Mouse (Mus musculus) cerebellum, postnatal 14 days (tissue): ENCODE measurements around the gene Stat3.

Experiments
- DNase-seq, 2 experiments: peaks; one replicate each; pipeline ENCODE4 v3.0.0; 2021; ENCODE audit warnings: mixed read lengths in 2 of 2

The Stat3 gene

DNA sequence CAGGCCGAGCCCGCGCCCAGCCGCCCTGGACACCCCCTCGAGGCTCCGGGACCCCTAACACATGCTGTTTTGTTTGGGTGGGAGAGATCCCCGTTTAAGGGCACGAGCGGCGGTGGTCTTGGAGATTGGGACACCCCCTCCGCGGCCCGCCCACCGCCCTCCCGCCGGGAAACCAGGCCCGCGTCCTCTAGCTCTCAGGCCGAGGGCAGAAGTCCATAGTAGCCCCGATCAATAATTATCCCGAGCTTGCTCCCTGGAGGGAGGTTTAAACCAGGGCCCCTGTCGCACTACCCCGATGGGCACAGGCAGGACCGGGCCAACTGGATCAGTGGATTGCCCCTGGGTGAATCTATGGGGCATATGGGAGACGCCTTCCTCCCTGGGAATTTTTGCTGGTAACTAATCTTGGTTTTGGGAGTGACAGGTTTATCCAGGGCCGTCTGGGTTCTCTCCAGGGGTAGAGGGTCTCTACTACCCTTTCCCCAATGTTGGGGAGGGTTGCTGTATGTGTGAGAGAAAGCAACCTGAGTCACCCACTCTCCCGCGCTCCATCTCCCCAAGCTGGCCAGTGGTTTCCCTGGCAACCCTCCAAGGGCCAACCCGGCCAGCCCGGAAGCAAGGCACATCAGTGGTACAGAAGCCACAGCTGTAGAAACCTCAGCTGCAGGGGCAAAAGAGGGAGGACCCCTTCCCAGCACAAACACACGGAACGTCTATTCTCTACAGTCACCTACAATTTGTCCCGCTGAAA, 88.4 kb downstream of the Stat3 start:
- DNase-seq, result peak; percentile 65 to 69

DNA sequence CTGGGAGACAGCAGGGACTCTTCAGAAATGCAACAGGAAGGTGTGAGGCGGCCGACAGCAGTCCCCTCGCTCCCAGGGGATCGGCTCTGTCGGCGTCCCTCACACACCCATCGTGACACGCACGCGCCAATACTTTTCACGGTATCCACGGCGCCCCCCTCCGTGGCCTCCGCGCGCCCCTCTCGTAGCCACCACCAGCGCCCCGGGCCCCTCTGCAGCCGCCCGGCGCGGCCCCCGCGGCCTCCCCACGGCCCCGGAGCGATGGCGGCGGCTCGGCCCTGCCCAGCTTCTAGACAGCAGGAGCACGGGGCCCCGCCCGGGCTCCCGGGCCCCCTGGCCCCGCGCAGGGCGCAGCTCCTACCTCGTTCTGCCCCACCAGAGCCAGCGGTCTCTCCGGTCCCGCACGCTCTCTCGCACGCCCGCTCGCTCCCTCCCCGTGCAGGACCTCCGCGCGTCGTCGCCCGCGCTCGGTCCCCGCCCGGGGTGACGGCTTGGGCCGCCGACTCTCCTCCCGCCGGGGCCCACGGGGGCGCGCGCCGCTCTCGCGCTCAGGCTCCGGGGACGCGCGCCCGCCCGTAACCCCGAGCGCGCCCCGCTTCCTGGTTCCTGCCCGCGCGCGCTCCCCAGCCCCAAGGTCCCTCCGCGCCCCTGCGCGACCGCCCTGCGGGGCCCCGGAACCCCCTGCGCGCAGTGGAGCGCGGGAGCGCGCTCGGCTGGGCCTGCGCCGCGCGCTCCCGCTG, 89.1 kb downstream of the Stat3 start, which contains the start of gene Stat5b:
TSS of gene Stat5b (minus strand) at position 687 of the 740 bp plus-strand sequence.
- peak; percentile 71 to 82 for DNase-seq

DNA sequence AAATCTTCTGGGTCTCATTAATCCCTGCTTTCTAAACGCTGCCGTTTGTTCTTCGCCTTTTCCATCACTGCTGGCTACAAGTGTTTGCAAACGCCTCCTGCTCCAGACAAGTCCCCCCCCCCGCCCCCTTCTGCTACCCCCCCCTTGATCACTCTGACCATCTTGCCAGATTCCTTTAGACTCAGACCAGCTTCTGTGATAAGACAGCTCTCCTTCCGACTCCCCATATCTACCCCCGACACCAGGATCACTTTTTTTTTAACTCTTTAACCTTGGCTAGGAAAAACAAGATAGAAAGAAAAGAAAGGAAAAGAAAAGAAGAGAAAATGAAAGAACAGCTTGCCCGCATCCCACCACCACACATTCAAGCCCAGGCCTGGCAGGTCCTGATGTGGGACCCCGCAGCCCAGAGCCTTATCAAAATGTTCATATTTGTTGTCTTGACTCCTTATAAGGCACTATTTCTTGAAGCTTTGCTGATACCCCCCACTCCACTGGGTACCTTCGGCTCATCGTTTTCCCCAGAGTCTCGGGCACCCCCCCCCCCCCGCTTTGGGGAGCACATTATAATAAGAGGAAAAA, 89.8 kb downstream of the Stat3 start:
- DNase-seq, result no peak

DNA sequence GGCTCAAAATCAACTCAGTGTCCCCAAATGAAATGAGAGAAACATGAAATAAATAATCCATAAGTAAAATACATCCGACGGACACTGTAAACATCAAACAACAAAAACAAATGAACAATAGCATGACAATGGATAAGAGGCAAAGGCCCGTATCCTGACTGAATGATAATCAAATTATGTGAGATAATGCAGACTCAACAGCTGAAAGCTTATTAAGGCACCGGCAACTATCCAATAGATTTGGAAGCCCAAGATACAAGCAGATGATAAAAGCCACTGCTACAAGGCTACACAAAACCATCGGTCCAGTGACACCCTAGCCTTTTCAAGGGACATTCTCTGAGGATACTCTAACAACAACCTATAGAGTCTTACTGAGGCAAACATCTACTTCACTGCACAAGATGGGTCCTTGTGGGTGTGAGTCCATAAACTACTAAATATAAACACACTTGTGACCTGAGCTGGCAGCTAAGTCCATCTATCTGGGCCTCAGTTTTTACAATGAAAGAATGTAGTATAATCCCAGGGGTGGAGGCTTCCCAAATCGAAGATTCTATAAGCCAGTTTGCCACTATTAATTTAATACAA, 90.5 kb downstream of the Stat3 start:
- no peak for DNase-seq

DNA sequence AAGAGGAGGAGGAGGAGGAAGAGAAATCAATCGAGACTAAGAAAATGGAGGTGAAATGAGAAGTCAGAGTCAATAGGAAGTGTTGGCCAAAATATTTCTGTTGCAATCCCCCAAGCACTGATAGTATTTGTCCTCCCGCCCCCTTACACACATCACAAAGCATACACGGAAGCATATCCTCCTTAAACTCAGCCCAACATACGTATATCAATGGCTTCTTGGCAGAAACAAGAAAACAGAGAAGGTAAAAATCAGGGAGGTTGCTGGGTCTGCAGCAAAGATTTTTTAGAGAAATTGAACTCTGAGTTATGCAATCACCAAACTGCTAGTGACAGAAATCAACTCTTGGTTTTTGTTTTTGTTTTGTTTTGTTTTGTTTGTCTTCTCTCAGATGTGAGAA, 91.3 kb downstream of the Stat3 start:
- DNase-seq, result no peak

DNA sequence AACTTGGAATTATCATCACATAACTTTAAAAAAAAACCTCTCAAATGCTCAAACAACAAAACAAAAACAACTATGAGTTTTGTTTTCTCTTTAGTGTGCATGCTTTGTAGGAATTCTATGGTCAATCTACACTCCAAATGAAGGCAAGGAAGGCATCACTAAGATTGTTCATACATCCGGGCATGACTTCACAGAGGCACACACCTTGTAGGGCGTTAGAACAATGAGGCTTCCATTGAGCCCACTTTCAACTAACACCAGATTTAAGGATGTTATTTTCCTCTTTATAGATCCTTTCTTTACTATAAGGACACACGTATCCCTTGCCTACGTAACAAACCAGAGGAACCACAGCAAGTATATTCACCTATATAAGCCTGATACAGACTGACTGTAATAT, 91.8 kb downstream of the Stat3 start:
- no peak for DNase-seq

DNA sequence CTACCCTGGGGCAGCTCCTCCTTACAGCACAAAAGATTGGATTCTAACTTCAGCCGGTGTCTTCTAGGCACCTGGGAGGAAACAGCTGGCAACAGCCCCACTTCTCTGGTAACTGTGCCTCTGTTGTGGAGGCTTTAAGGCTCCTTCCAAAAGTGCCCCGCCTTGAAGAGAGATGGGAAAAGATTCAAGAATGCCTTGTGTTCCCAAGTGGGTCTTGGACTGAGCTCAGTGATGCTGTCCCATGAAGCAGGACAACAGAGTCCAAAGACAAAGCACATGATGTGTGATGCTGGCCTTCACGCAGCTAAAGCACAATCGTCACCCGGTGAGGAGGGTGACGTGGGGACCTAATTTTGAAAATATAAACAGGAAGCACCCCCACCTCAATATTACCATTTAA, 93.5 kb downstream of the Stat3 start:
- DNase-seq, result no peak

DNA sequence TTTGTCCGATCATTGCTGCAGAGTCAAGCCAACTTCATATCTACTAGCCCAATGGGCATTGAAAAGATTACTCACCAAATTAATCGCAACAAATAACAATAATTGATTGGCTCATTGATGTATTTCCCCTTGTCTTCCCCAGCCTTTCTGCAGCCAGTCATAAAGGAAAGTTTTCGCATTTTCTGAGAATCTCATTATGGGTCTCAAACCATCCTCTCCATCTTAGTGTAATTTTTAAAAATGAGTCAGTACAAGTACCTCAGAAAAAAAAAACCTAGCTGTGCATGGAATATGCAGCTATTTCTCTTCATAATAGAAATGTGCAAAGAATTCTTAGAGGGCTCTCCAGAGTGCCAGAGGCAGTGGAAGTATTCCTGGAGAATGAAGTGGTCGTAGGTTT, 95.2 kb downstream of the Stat3 start:
- DNase-seq, result no peak

DNA sequence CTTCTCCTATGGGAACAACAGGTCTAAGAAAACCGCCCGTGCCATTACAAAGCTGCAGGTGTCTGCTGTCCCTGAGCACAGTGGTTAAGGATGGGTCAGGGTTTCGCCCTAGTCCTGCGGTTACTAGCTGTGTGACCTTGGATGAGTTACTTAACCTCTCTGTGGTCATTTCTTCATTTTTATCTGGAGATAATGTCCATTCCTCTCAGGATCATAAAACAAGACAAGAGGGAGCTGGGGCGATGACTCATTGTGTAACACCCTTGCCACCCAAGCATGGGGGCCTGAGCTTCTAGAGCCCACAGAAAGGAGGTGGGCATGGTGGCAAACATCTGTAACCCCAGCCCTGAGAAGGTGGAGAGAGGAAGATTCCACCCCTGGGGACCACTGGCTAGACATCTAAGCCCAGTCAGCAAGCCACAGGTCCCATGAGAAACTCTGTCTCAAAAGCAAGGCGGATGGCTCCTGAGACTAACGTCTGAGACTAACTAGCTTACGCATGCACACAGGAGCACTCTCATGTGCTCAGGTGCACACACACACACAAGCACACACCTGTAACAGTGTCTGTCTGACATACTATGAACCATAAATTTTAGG, 96.2 kb downstream of the Stat3 start:
- no peak for DNase-seq

DNA sequence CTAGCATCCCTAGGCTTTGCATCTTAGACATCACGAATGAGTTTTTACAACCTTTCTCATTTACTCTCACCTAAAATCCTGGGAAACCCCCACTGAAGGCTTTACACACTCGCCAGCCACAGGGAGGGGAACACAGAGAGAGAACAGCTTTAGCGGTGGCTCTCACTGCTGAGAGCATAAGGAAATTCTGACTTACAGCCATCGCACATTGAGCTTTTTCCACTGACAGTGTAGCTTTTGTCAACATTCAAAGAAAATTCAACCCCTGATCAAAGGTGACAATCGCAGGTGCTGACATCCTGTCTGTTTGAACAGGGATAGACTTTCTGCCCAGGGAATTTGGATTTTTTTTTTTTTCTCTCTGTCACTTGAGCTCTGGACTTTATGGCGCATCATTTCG, 97.3 kb downstream of the Stat3 start:
- no peak for DNase-seq

DNA sequence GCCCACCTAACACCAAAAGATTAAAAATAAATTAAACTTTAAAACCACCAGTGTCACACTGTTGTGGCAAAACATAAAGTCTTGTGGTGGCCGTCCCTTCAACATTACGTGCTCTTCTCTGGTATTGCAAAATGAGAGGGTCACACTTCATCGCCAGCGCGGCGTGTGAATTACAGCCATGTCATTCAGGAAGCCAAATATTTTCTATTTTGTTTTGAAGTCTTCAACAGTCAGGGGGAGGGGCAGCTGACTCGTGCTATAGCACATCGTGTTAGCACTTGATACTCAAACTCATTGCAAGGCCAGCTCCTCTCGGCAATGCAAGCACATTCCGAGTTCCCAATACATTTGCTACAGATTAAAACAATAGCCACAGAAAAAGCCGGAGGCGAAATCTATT, 98.5 kb downstream of the Stat3 start:
- DNase-seq, result no peak

DNA sequence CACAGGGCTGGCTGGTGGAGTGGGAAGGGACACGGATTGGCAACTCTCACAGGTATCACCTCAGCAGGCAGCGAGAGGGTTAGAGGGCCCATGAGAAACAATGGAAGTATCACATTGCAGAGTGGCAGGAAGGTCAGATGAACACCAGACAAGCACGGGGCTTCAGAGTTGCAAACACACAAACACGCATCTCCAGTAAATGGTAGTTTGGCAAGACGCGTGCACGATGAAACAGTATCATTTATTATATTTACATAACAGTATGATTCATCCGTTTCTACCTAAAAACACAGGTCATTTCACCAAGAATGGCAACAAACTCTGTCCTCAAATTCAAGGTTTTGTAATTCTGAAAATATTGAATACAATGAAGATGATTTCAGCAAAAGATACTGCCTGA, 99.8 kb downstream of the Stat3 start:
- no peak for DNase-seq

DNA sequence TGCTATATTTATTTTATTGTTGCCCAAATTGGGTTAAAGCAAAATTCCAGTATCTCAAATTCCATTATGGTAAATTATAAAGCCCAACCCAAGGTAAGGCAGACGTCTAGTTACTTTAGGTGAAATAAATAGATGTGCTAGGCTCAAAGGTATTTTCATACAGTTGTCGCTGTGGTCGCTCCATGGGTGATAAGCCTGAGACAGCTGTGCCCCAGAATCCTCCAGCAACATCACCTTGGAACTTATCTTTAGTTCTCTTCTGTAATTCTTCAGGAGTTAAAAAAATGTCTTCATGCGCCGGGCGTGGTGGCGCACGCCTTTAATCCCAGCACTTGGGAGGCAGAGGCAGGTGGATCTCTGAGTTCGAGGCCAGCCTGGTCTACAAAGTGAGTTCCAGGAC, 100.4 kb downstream of the Stat3 start:
- DNase-seq, result no peak

DNA sequence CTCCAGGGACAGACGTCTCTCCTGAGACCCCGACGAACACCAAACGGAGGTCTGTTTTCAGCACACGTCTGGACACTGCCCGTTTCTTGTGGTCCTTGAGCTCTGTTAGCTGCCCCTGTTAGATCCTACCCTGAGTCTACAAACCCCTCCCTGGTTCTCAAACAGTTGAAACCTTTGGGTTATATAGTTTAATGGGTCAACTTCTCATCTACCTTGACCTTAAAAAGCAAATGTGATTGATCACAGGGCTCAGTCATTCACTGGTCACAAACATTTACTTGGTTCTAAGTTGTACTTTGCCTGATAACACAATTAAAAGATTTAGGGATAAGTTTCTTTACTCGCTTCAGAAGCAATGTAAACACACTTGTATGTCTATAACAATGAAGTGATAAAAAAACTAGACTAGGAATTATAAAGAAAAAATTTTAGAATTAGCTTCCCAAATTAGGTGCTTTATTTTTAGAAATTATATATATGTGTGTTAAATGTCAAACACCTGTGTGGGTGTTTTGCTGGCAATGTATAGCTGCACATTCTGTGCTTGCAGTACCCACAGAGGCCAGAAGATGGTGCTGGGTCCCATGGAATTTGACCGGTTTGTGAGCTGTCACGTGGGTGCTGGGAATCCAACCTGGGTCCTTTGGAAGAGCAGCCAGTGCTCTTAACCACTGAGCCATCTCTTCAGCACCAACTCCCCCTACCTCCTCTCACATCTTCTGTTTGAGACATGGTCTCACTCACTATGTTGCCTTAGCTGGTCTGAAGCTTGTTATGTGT, 102.2 kb downstream of the Stat3 start:
- peak in 1 of 2 experiments; percentile 58 for DNase-seq
